Mouse (Mus musculus) midbrain, embryonic 13.5 days (tissue): ENCODE results near the gene Aire. TPM values are rescaled to one million over a fixed set of nuclear protein-coding genes. Genes with fewer than 3 reads are reported as not detected.

ENCODE experiments used
- ATAC-seq: fragments of 200-750 bp; cut with Nextera tagmentation; 2 replicates; pipeline ENCODE4 v1.8.0; 2017; ENCODE audit warnings: mild to moderate bottlenecking, moderate TSS enrichment, moderate library complexity
- H3K27ac ChIP-seq: fragments of 300-500 bp; sonication (generic); 2 replicates; pipeline ENCODE4 v1.5.1; 2015; ENCODE audit warnings: inconsistent platforms, mild to moderate bottlenecking, moderate library complexity
- H3K27me3 ChIP-seq: fragments of 300-500 bp; sonication (generic); 2 replicates; pipeline ENCODE4 v1.6.1; 2015; ENCODE audit warnings: mild to moderate bottlenecking, inconsistent platforms
- H3K36me3 ChIP-seq: fragments of 300-500 bp; sonication (generic); 2 replicates; pipeline ENCODE4 v1.6.1; 2015; ENCODE audit warnings: mild to moderate bottlenecking, inconsistent platforms
- H3K4me1 ChIP-seq: fragments of 300-500 bp; sonication (generic); replicated peaks from 2 replicates; pipeline ENCODE4 v1.6.1; 2015; ENCODE audit warnings: inconsistent platforms
- H3K4me2 ChIP-seq: fragments of 300-500 bp; sonication (generic); replicated peaks from 2 replicates; pipeline ENCODE4 v1.6.1; 2015; ENCODE audit warnings: moderate library complexity, mild to moderate bottlenecking, inconsistent platforms
- H3K4me3 ChIP-seq: fragments of 300-500 bp; sonication (generic); replicated peaks from 2 replicates; pipeline ENCODE4 v1.5.1; 2015; ENCODE audit warnings: mild to moderate bottlenecking, inconsistent platforms
- H3K9ac ChIP-seq: fragments of 300-500 bp; sonication (generic); replicated peaks from 2 replicates; pipeline ENCODE4 v1.6.1; 2015; ENCODE audit warnings: mild to moderate bottlenecking, inconsistent platforms
- H3K9me3 ChIP-seq: fragments of 300-500 bp; sonication (generic); 2 replicates; pipeline ENCODE4 v1.6.1; 2016; ENCODE audit warnings: mild to moderate bottlenecking, inconsistent platforms
- WGBS: fragments of 180-500 bp; shearing (Covaris S2); methylation state at CpG from one replicate; pipeline ENCODE4 v1.1.7; 2015; 5-methylcytosine and 5-hydroxymethylcytosine counted together
- polyA plus RNA-seq: library from polyadenylated mRNA; unstranded; fragments of >200 nt; fragmentation: Nextera tagmentation; extraction: Ambion mirVana; gene quantifications from 2 replicates; pipeline ENCODE4 v1.2.1, GENCODE M21; 2015

Gene Aire
- polyA plus RNA-seq, 1 experiment from 2014 or later = 0.24 TPM

DNA sequence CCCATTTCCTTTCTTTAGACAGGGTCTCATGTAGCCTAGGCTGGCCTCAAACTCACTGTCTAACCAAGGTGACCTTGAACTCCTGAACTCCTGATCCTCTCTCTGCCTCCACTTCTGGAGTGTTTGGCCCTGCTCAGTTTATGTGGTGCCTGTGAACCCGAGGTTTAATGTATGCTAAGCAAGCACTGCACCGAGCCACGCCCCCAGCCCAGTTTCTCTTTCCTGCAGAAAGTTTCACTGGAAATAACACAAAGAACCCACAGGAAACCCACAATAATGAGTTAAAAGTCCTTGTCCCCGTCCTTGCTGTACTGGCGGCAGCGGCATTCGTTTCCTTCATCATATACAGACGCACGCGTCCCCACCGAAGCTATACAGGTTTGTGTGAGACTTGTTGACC lies 31.6 kb upstream of the Aire start:
- Histone ChIP-seq H3K27ac (no peak overlapping the region), H3K9me3 (no peaks in the 10 kb centered on the region), H3K4me3 (no peak overlapping the region), H3K9ac (no peak overlapping the region), H3K4me1 (no peaks in the 10 kb centered on the region), H3K36me3 (no peaks in the 10 kb centered on the region), H3K4me2 (no peak overlapping the region), H3K27me3 (peaks cover 16% of the 10 kb centered on the region)
- WGBS = 88% methylated on average over 11 of the region's 11 CpGs
- ATAC-seq = no peak

DNA sequence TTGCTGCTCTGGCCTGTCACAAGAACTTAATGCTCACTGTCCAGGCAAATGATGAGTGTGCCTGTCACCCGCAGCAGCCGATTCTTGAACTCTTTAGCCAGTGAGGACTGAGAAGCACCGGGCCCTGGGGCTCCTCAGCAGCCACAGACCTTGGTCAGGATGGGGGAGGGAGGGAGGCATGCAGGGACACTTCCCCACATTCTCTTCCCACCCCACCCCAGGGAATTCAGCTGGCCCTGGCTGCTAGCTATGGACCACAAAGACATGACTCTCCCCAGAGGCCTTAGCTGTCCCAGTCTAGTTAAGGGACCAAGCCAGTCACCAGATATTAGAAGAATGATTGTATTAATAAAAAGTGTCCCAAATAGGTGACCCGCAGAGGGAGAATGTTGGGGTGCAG lies 30.7 kb upstream of the Aire start:
- Histone ChIP-seq H3K27ac (no peak overlapping the region), H3K36me3 (no peaks in the 10 kb centered on the region), H3K4me2 (no peak overlapping the region), H3K9ac (no peak overlapping the region), H3K9me3 (no peaks in the 10 kb centered on the region), H3K4me3 (no peak overlapping the region), H3K4me1 (peaks cover 8% of the 10 kb centered on the region), H3K27me3 (peaks cover 24% of the 10 kb centered on the region)
- 82% methylated on average over 4 of the region's 4 CpGs for WGBS
- ATAC-seq = no peak

DNA sequence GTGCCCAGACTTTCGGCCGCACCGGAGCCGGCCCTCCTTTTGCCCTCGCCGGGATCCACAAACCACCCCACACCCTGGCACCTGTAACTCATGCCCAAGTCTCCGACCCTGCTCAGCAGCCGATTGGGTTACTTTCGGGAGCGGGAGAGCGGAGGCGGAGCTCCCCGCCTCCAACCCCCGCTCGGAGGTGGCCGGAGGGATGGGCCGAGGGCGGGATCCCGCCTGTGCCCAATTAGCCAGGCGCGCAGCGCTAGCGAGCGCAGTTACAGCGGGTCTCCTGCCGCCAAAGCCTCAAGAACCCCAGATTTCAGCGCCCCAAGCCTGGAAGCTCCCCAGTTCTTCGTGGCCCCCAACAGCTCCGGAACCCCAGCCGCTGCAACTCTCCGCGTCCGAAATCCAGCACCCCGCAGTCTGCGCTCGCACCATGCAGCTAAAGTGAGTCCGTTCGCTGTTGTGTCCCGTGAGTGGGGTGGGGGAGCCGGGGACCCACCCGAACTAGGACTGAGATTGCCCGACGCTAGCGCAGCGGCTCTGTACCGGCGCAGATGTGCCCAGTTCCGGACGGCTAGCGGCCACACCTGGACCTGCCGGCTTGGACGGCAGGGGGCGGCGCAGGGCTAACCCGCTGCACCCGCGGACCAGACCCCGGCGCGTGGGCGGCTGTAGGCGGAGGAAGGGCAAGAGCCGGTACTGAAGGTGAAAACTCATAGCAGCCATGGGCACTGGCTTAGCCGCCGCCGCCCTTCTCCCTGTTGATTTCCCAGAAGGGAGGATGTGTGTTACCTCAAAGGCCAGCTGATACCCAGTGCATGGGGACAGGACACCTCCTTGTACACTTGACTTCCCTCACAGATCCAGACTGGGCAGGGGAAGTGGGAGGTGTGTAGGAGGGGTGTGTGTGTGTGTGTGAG lies 25.9 kb upstream of the Aire start, which contains the start of gene Icosl:
Icosl (plus strand) TSS at position 202 of the 911 bp plus-strand sequence.
- Histone ChIP-seq H3K4me1 (peaks cover 15% of the 10 kb centered on the region), H3K4me2 (peak within 1 kb of the TSS; percentile 98), H3K4me3 (peak within 1 kb of the TSS; percentile 62), H3K36me3 (no peaks in the 10 kb centered on the region), H3K27me3 (peaks cover 42% of the 10 kb centered on the region), H3K9me3 (no peaks in the 10 kb centered on the region), H3K27ac (no peak within 1 kb of the TSS), H3K9ac (peak within 1 kb of the TSS; percentile 60)
- ATAC-seq = peak; percentile 92
- WGBS = under 1% methylated on average over 66 of the region's 66 CpGs

DNA sequence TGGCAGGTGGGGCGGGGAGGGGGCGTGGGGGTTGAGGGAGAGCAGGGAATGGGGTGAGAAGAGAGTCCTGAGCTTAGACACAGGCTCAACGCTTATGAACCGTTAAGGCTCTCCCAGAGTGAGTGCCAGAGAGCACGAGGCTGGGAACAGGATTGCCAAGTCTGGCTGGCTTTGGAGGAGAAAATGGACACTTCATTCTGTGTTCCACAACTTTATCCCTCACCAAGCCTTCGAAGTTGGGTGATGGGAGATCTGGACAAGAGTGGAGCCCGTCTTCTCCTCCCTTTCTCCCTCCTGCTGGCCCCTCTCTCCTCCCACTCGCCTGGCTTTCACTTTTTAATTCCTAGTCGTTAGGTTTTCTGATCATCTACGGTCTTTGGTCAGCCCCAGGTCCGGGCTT lies 25.1 kb upstream of the Aire start:
- 26% methylated on average over 11 of the region's 11 CpGs for WGBS
- H3K9me3 ChIP-seq = no peaks in the 10 kb centered on the region
- H3K9ac ChIP-seq = no peak overlapping the region
- no peak overlapping the region for H3K27ac ChIP-seq
- H3K27me3 ChIP-seq = peaks cover 42% of the 10 kb centered on the region
- peaks cover 15% of the 10 kb centered on the region for H3K4me1 ChIP-seq
- no peak for ATAC-seq
- peak overlapping the region; percentile 98 for H3K4me2 ChIP-seq
- H3K4me3 ChIP-seq = peak overlapping the region; percentile 62
- no peaks in the 10 kb centered on the region for H3K36me3 ChIP-seq

DNA sequence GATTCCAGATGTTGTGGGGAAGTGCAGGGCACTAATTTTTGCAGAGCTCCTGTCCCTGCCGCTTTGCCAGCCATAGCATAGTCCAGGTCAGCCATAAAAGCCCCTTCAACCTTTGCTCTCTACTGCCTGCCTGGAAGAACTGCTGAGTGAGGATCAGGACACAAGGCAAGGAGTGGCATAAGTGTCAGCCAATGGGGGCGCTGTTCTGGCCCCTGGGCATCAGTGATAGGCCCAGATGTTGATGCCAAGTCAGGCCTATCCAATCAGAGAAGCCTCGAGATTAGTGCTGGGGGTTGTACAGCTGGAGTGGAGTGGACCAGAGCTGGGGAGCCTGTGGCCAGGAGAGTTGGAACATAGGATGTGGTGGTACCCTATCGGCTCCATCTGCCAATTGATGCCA lies 23.8 kb upstream of the Aire start:
- no peaks in the 10 kb centered on the region for H3K9me3 ChIP-seq
- H3K27me3 ChIP-seq = peaks cover 42% of the 10 kb centered on the region
- H3K27ac ChIP-seq = no peak overlapping the region
- H3K4me1 ChIP-seq = peaks cover 15% of the 10 kb centered on the region
- H3K4me3 ChIP-seq = no peak overlapping the region
- no peaks in the 10 kb centered on the region for H3K36me3 ChIP-seq
- WGBS = 45% methylated on average over 4 of the region's 4 CpGs
- no peak for ATAC-seq
- no peak overlapping the region for H3K9ac ChIP-seq
- H3K4me2 ChIP-seq = no peak overlapping the region

DNA sequence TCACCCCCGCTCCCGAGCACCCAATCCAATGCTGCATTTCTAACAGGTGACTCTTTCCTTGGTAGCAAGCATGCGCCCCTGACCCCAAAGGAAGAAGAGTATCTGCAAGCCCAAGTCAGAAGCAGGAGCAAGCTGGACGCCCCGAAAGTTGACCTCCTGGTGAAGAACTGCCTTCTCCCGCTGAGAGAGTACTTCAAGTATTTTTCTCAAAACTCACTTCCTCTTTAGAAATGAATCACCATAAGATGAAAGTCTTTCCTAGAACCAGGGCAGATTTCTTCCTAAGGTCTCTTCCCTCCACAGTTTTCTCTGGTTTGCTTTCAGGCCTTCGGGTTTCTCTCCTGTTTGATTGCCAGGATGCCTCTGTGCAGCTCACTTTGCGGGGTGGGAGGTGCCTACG lies 19.7 kb upstream of the Aire start:
- Histone ChIP-seq H3K4me3 (no peak overlapping the region), H3K9ac (no peak overlapping the region), H3K4me2 (no peak overlapping the region), H3K9me3 (no peaks in the 10 kb centered on the region), H3K36me3 (no peaks in the 10 kb centered on the region), H3K27me3 (0 out of 2 replicates have a peak, but pooled peaks cover 9% of the 10 kb centered on the region), H3K27ac (no peak overlapping the region), H3K4me1 (no peaks in the 10 kb centered on the region)
- 90% methylated on average over 9 of the region's 9 CpGs for WGBS
- no peak for ATAC-seq

DNA sequence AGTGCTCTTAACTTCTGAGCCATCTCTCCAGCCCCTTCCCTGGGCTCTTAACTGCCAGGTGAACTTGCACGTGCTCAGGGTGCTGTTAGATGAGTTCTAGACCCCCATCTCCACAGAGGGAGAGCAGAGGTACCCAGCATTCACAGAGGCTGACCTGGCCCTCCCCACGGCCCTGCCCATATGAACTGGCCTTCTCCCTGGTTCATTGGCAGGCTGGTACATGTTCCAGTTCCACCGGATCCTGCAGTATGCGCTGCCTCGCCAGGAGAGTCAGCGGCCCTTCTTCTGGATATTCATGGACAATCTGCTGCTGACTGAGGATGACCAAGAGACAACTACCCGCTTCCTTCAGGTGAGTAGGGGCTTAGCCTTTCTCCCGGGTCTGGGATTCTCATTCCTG lies 13.6 kb upstream of the Aire start:
- 87% methylated on average over 8 of the region's 8 CpGs for WGBS
- no peak for ATAC-seq
- Histone ChIP-seq H3K4me3 (no peak overlapping the region), H3K9me3 (no peaks in the 10 kb centered on the region), H3K27me3 (no peaks in the 10 kb centered on the region), H3K36me3 (no peaks in the 10 kb centered on the region), H3K27ac (no peak overlapping the region), H3K4me1 (no peaks in the 10 kb centered on the region), H3K4me2 (no peak overlapping the region), H3K9ac (no peak overlapping the region)

DNA sequence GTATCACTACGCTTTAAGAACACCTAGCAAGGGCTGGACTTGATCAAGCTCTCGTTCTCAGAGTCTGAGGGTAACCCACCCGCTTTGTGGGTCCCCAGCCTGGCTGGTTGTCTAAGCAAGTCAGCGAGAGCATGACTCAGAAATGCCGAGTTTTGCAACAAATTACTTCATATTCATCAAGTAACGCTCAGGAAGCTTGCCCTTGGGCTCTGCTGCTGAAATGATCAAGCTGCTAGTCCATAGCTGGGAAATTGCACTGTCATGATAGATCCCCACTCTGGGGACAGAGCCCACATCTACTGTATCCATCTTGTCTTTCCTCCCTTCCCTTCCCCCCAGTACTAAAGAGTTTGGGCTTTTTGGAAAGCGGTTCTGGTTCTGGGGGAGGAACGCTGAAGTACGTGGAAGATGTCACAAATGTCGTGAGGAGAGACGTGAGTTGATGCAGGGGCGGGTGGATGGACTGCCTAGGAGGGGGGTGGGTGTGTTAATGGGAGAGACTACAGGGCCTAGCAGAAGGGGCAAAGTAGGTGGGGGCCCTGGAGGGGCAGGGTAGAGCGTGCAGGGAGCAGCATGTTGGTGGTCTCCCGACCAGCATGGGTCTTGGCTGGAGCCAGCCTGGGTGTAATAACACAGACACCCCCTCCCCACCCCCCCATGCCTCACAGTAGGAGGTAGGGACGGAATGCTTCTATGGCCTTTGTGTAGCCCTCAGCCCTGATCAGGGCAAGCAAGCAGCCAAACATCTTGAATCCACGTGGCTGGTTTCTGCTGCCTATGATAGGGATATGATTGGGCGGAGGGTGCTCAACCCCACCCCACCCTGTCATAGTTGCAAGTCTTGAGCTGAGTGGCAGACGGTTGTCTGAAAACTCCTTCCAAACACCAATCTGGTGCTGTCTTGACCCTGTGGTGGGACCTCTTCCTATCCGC lies 11.5 kb upstream of the Aire start:
- Histone ChIP-seq H3K4me3 (no peak overlapping the region), H3K4me1 (no peaks in the 10 kb centered on the region), H3K36me3 (no peaks in the 10 kb centered on the region), H3K27me3 (no peaks in the 10 kb centered on the region), H3K4me2 (no peak overlapping the region), H3K9ac (no peak overlapping the region), H3K27ac (no peak overlapping the region), H3K9me3 (no peaks in the 10 kb centered on the region)
- ATAC-seq = no peak
- WGBS = 75% methylated on average over 19 of the region's 19 CpGs

DNA sequence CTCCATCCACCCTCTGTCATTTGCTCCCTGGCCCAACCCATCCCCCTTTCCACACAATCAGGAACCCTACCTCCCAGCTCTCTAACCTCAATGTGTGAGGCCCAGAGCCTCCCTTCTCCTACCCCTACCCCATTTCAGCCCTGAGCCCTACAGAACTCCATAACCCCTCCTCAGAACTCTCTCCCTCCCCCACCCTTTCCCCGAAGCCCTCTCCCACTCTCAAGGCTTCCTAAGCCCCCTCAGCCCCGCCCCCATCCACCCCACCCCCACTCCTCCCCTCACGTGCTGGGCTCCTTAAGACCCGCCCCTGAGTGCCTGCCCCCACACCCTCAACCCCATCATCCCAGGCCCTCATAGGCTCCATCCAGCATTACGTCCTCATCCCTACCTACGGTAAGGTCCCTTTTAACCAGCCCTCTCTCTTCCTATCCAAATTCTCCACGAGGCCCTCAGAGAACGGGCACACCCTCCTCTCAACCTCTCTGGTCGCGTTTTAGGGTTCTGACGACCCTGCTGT lies 6.2 kb upstream of the Aire start:
- no peak overlapping the region for H3K9ac ChIP-seq
- H3K27ac ChIP-seq = no peak overlapping the region
- no peak overlapping the region for H3K4me2 ChIP-seq
- no peaks in the 10 kb centered on the region for H3K27me3 ChIP-seq
- no peak overlapping the region for H3K4me3 ChIP-seq
- H3K4me1 ChIP-seq = no peaks in the 10 kb centered on the region
- WGBS = 56% methylated on average over 11 of the region's 11 CpGs
- ATAC-seq = no peak
- H3K9me3 ChIP-seq = no peaks in the 10 kb centered on the region
- no peaks in the 10 kb centered on the region for H3K36me3 ChIP-seq

DNA sequence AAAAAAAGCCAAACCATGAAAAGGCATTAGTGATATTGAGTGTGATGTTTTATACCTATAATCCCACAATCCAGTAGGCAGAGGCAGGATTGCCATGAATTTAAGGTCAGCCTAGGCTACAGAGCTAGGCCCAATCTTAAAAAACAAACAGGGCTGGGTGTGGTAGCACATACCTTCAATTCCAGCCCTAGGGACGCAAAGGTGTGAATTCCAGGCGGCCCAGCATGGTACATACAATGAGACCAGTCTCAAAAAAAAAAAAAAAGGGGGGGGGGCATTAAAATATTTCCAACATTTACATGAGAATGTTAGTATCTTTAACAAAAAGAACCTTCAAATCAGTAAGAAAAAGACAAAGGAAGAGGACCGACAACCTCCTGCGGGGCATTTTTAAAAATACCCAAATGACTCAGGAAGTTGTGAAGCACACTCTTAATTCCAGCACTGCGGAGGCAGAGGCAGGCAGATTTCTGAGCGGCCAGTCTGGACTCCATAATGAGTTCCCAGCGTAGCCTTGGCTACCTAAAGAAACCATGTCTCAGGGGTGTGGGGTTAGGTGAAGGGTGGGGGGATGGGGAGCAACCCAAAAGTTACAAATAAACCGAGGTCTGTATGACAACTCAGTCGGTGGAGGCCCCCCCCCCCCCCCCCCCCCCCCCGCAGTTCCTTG lies 4.8 kb upstream of the Aire start:
- no peak overlapping the region for H3K4me3 ChIP-seq
- H3K36me3 ChIP-seq = no peaks in the 10 kb centered on the region
- no peaks in the 10 kb centered on the region for H3K27me3 ChIP-seq
- H3K27ac ChIP-seq = no peak overlapping the region
- WGBS = 87% methylated on average over 9 of the region's 10 CpGs
- H3K4me1 ChIP-seq = peaks cover 6% of the 10 kb centered on the region; the same call in 1 of the 2 replicates
- no peak for ATAC-seq
- no peak overlapping the region for H3K4me2 ChIP-seq
- H3K9ac ChIP-seq = no peak overlapping the region
- H3K9me3 ChIP-seq = no peaks in the 10 kb centered on the region

DNA sequence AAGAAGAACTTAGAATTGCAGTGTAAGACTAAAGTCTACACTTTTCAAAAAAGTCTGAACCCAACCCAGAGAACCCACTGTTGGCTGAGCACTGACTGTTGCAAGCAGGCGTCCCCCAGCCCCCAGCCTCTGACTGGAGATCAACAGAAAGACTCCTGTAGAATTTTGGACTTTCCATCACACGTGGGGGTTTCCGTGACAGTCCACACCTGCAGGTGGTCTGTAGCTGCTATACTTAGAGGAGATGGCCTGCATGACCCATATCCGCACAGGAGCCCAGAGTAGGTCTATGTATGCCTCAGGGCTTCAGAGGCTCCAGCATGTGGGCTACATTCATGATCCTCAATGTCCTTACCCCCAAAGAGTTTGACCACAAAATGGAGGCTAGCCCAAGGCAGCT lies 3.0 kb upstream of the Aire start:
- WGBS = 84% methylated on average over 4 of the region's 4 CpGs
- ATAC-seq = no peak
- H3K36me3 ChIP-seq = no peaks in the 10 kb centered on the region

More for the DNA sequence above, 3.0 kb upstream of the Aire start:
- H3K4me3 ChIP-seq = no peak overlapping the region
- H3K27me3 ChIP-seq = no peaks in the 10 kb centered on the region
- peaks cover 7% of the 10 kb centered on the region; the same call in 1 of the 2 replicates for H3K4me1 ChIP-seq
- H3K27ac ChIP-seq = no peak overlapping the region
- no peak overlapping the region for H3K9ac ChIP-seq
- no peaks in the 10 kb centered on the region for H3K9me3 ChIP-seq
- H3K4me2 ChIP-seq = no peak overlapping the region
